Mouse (Mus musculus): Measurements from ENCODE around the gene B430306N03Rik. TPM values are rescaled to one million over a fixed set of nuclear protein-coding genes. Genes with fewer than 3 reads are reported as not detected.

B430306N03Rik gene
- total RNA-seq (2021), result under 1 TPM; 0.18 to 0.20 TPM
- long read RNA-seq, experiment 1, result 0 reads
- long read RNA-seq, experiment 2, result 0 reads

DNA sequence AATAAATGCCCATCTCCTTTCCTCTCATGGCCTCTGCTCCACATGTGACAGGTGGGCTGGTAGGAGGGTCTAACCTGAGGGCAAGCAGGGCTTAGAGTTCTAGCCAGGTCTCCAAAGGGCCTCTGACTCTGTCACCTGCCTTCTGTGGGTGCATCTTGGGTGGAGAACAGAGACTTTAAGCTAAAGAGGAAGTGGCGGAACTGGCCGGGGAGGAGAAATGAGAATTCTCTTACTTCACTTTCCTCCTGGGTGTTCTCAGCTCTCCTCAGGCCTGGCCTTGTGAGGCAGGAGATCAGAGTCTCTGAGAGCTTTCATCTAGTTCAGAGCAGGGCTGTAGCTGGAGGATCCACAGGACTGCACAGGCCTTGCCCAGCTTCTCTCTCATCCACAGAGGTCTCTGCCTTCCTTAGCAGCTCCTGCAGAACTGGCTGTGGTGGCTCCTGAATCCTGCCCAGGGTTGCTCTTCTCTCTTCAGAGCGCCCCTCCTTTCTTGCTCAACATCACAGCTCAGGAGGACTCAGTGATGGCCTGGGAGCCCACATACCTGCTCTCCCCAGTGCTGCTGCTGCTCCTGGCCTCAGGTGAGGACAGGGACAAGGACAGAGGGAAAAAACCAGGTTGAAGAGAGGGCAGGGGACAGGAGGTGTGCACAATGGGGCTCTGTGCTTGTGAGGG, at the start of gene B430306N03Rik:
B430306N03Rik (plus strand) TSS at position 237 of the 675 bp plus-strand sequence.
- DNase-seq, result peak in 1 of 2 experiments; percentile 15

- no peak for DNase-seq
Observed at GRCm38 (mm10) chr17:48266610-48267304, 49.2 kb upstream of the B430306N03Rik start.

DNA sequence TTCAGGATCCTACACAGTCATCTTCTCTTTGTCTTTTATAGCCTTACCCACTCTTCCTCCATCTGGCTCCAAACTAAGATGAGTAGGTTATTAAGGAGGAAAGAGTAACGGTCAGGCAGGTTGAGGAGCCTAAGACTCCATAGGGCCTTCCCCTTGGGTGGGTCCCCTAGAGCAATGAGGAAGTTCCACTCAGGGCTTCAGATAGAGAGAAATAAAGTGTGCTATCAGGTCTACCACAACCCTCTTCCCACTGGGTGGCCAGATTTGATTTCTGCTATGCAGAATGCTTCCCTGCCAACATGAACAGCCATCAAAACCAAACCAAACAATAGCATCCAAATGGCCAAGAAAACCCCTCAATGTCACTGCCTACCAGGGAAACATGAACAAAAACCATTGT, 48.4 kb upstream of the B430306N03Rik start:
- DNase-seq, result no peak

- no peak for DNase-seq
Observed at GRCm38 (mm10) chr17:48268276-48268675, 47.7 kb upstream of the B430306N03Rik start.

- no peak for DNase-seq
Observed at GRCm38 (mm10) chr17:48269833-48270232, 46.1 kb upstream of the B430306N03Rik start.

DNA sequence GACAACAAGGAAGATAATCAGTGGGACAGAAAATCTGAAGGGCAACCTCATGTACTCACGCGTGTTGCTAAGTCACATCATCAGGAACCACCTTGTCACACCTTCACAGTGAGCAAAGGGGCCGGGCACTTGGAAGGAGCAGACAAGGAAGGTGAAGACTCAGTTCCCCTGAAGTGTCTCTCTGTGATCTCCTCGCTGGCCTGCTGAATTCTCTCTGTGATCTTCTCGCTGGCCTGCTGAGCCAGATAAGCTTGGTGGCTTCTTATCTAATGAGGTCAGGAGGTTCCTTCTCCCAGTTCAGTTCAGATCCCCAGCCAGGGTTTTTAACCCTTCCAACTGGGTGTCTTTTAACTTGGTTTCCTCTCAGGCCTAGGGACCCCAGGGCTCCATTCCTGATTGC, 43.8 kb upstream of the B430306N03Rik start:
- no peak for DNase-seq

DNA sequence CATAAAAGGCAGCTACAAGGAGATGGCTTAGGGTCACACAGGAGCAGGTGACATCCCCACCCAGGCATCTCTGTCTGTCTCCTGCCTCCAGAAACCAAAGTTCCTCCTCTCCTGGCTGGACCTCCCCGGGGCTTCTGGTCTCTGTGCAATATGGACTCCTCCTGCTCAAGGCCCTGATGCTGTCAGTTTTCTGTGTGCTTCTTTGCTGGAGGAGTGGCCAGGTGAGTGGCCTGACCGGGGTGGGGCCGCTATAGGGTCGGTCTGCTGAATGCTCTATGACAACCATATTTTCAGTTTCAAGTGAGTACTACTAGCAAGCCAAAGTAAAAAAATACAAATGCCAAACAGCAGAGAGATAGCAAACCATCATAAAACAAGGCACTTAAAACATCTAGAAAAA, 43.3 kb upstream of the B430306N03Rik start:
- no peak for DNase-seq

- no peak for DNase-seq
Observed at GRCm38 (mm10) chr17:48274098-48274497, 41.8 kb upstream of the B430306N03Rik start.

- peak; percentile 69 to 89 for DNase-seq
Observed at GRCm38 (mm10) chr17:48274885-48275284, 41.1 kb upstream of the B430306N03Rik start.

DNA sequence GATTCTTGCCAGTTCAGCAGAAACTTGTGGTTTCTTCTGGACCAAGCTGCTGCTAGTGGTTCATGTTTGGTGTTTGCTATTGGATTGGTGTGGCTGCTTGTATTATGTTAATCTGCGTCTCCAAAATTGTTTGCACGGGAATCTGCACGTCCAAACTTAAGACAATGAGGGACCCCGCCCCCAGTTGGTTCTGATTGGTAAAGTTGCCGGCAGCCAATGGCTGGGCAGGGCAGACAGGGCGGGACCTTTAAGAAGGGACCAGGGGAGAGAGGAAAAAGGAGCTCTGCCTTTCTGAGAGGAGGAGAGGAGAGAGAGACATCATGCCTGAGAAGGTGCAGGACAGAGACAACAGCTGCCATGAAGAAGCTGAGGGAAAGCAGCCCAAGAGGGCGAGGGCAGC, 40.2 kb upstream of the B430306N03Rik start:
- DNase-seq, result no peak

GRCm38 (mm10) chr17:48278381-48278780, 37.6 kb upstream of the B430306N03Rik start:
- no peak for DNase-seq

- no peak for DNase-seq
Observed at GRCm38 (mm10) chr17:48279002-48279401, 36.9 kb upstream of the B430306N03Rik start.

GRCm38 (mm10) chr17:48280943-48281738, 34.8 kb upstream of the B430306N03Rik start:
- no peak for DNase-seq

- no peak for DNase-seq
Observed at GRCm38 (mm10) chr17:48281739-48282085, 34.2 kb upstream of the B430306N03Rik start.

- no peak for DNase-seq
Observed at GRCm38 (mm10) chr17:48286765-48287164, 29.2 kb upstream of the B430306N03Rik start.

GRCm38 (mm10) chr17:48287276-48287675, 28.7 kb upstream of the B430306N03Rik start:
- no peak for DNase-seq

DNA sequence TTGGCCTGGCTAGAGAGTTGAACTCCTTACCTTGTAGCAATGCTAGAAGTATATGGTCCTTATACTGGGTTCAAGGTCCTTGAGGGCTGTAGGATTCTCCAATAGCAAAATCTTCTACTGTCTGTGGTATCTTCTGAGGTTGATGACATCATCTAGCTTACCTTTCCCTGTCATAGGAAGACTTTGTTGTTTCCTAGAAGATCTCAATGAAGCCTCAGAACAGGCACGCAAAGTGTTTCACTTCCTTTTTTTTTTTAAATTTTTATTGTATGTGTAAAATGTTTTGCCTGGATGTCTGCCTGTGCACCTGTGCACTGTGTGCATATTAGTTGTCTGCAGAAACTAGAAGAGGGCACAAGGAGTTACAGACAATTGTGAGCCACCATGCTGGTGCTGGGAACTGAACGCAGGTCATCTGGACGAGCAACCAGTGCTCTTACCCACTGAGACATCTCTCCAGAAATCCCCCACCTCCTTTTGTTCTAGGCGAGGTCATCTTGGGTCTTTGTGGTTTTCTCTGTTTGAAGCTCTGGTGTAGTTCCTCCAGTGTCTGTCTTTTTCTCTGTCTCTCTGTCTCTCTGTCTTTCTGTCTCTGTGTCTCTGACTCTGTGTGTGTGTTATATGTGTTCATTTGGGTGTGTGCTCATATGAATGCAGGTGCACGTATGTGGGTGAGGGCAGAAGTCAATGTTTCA, 22.3 kb upstream of the B430306N03Rik start:
- DNase-seq, result no peak

DNA sequence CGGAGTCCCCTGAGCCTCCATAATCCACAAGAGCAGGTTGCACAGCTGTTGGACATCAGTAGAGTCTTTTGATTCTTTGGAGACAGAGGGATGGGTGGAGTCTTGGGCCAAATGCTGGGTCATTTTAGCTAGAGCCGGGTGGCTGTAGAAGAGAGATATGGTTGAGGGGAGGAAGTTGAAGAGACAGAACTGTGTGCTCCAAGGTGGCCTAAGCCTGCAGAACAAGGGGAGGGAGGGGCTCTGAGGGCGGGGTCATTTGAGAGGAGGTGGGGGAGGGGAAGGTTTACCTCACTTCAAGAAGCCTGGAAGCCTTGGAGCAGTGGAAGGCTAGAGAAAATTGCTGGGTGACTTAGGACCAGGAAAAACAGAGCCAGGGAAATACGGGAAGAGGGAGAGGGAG, 16.7 kb upstream of the B430306N03Rik start, which contains the start of gene Treml2:
Treml2 (plus strand) TSS at position 296 of the 400 bp plus-strand sequence.
- no peak for DNase-seq

- no peak for DNase-seq
Observed at GRCm38 (mm10) chr17:48299756-48300155, 16.2 kb upstream of the B430306N03Rik start.

DNA sequence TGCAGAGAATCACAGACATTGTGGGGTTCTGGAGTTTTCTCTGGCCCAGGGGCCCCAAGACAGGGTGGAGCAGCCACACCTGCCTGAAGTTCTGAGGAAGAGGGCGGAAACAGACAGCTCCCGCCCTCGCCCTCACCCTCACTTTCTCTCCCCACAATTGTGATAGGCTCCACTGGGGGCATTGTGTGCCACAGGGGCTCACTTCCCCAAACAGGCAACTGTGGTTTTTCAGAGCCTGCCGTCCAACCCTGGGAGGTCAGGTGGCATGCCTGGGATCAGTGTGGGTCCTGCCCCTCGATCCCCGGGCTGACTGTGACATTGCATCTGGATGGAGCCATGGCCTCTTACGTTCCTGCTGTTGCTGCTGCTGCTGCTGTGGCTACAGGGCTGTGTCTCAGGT, 15.7 kb upstream of the B430306N03Rik start:
- DNase-seq, result peak in 1 of 2 experiments; percentile 9

DNA sequence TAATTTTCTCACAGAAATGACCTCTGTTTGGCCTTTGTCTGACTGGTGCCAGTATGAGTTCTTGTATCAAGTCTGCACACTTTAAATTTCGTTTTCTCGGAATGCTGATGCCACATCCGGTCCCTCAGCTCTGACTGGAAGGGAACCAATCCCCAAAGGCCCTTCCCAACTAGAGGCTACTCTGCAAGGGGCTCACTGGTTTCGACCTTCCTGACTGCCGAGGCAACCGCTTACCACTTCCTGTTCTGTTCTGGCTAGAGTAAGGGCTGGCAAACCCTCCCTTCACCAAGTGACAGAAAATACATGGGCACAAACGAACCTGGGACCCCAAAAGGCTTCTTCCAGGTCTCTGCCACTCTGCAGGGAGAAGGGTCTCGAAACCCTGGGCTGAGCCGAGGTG, 15.1 kb upstream of the B430306N03Rik start:
- peak in 1 of 2 experiments; percentile 18 for DNase-seq

GRCm38 (mm10) chr17:48301792-48302191, 14.1 kb upstream of the B430306N03Rik start:
- no peak for DNase-seq

All from heart, adult 18-20 months (tissue).